Mouse (Mus musculus) ES-Bruce4 (cell line): ENCODE data around the gene Lamtor3.

Source experiments
- CTCF ChIP-seq: IDR thresholded peaks from one replicate; pipeline ENCODE4 v1.8.1; 2011; ENCODE audit warnings: low read depth, low read length
- POLR2A ChIP-seq: IDR thresholded peaks from one replicate; pipeline ENCODE4 v1.8.1; 2011; ENCODE audit warnings: low read length; ENCODE audit not compliant: insufficient read depth

- TF ChIP-seq CTCF (no peak), POLR2A (no peak)
These were observed 34.1 kb downstream of the Lamtor3 start for GRCm38 (mm10) chr3:137952225-137952913.
